Mouse (Mus musculus): Measurements from ENCODE around the gene Txk. TPM values are rescaled to one million over a fixed set of nuclear protein-coding genes. Genes with fewer than 3 reads are reported as not detected.

The Txk gene
- polyA plus RNA-seq, 1 experiment from 2014 or later, result not detected

GRCm38 (mm10) chr5:72747384-72747783 is 5.2 kb downstream of the Txk start:
- no peak overlapping the region for H3K9ac ChIP-seq
- no peak for ATAC-seq (ENCODE audit: low FRiP score)
- WGBS, result 92% methylated on average over 4 of the region's 4 CpGs
- no peaks in the 10 kb centered on the region for H3K4me1 ChIP-seq
- no peak overlapping the region for H3K4me3 ChIP-seq (replicated peaks)
- H3K9me3 ChIP-seq, result no peaks in the 10 kb centered on the region
- no peaks in the 10 kb centered on the region for H3K27me3 ChIP-seq
- H3K36me3 ChIP-seq (replicated peaks), result no peaks in the 10 kb centered on the region
- no peak overlapping the region for H3K4me2 ChIP-seq
- H3K27ac ChIP-seq, result no peak overlapping the region

- ATAC-seq (ENCODE audit: low FRiP score), result no peak
- no peaks in the 10 kb centered on the region for H3K27me3 ChIP-seq
- no peaks in the 10 kb centered on the region for H3K36me3 ChIP-seq (replicated peaks)
- H3K4me3 ChIP-seq (replicated peaks), result no peak overlapping the region
- H3K4me2 ChIP-seq, result no peak overlapping the region
- no peak overlapping the region for H3K9ac ChIP-seq
- no peaks in the 10 kb centered on the region for H3K4me1 ChIP-seq
- no peak overlapping the region for H3K27ac ChIP-seq
- no peaks in the 10 kb centered on the region for H3K9me3 ChIP-seq
- whole genome bisulfite sequencing, result 82% methylated on average over 4 of the region's 4 CpGs
Observed at GRCm38 (mm10) chr5:72746461-72746860, 6.1 kb downstream of the Txk start.

DNA sequence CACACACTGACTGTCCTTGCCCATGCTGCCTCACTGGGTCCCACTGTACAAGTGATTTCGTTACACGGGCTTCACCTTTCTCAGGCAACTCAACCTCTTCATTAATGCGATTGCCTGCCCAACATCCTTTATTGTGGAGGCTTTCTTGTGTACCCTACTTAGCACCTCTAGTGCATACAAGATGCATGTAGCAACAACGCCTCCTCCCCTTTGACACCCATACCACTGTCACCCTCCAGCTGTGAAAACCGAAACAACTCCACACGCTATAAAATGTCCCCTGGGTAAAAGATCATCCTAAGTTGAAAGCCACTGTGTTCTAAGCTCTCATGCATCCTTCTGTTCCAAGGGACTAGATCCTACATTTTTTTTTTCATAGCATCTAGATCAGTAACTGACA is 9.5 kb downstream of the Txk start:
- H3K27me3 ChIP-seq, result no peaks in the 10 kb centered on the region
- H3K9me3 ChIP-seq, result no peaks in the 10 kb centered on the region
- no peak for ATAC-seq (ENCODE audit: low FRiP score)
- no peaks in the 10 kb centered on the region for H3K4me1 ChIP-seq
- no peak overlapping the region for H3K4me3 ChIP-seq (replicated peaks)
- no peak overlapping the region for H3K4me2 ChIP-seq
- WGBS, result 94% methylated on average over 6 of the region's 6 CpGs
- H3K36me3 ChIP-seq (replicated peaks), result no peaks in the 10 kb centered on the region
- H3K9ac ChIP-seq, result no peak overlapping the region
- no peak overlapping the region for H3K27ac ChIP-seq

- Histone ChIP-seq H3K4me1 (peaks cover 5% of the 10 kb centered on the region), H3K9me3 (no peaks in the 10 kb centered on the region), H3K4me3 (replicated peaks) (no peak overlapping the region), H3K36me3 (replicated peaks) (no peaks in the 10 kb centered on the region), H3K4me2 (no peak overlapping the region), H3K27me3 (no peaks in the 10 kb centered on the region), H3K9ac (no peak overlapping the region), H3K27ac (no peak overlapping the region)
- ATAC-seq (ENCODE audit: low FRiP score), result no peak
- WGBS, result 66% methylated on average over 7 of the region's 7 CpGs
Observed at GRCm38 (mm10) chr5:72736868-72737267, 15.7 kb downstream of the Txk start.

GRCm38 (mm10) chr5:72736437-72736836 is 16.1 kb downstream of the Txk start:
- Histone ChIP-seq H3K9me3 (no peaks in the 10 kb centered on the region), H3K27ac (no peak overlapping the region), H3K4me1 (peaks cover 5% of the 10 kb centered on the region), H3K9ac (no peak overlapping the region), H3K36me3 (replicated peaks) (no peaks in the 10 kb centered on the region), H3K4me3 (replicated peaks) (no peak overlapping the region), H3K27me3 (no peaks in the 10 kb centered on the region), H3K4me2 (no peak overlapping the region)
- 83% methylated on average over 8 of the region's 8 CpGs for WGBS
- no peak for ATAC-seq (ENCODE audit: low FRiP score)

- no peak overlapping the region for H3K4me3 ChIP-seq (replicated peaks)
- no peaks in the 10 kb centered on the region for H3K9me3 ChIP-seq
- H3K9ac ChIP-seq, result no peak overlapping the region
- H3K4me1 ChIP-seq, result peaks cover 5% of the 10 kb centered on the region
- no peaks in the 10 kb centered on the region for H3K27me3 ChIP-seq
- no peak for ATAC-seq (ENCODE audit: low FRiP score)
- WGBS, result 68% methylated on average over 7 of the region's 7 CpGs
- H3K36me3 ChIP-seq (replicated peaks), result no peaks in the 10 kb centered on the region
- H3K27ac ChIP-seq, result no peak overlapping the region
- no peak overlapping the region for H3K4me2 ChIP-seq
Observed at GRCm38 (mm10) chr5:72735763-72736162, 16.8 kb downstream of the Txk start.

GRCm38 (mm10) chr5:72732885-72733284 is 19.7 kb downstream of the Txk start:
- Histone ChIP-seq H3K4me1 (peaks cover 5% of the 10 kb centered on the region), H3K27me3 (no peaks in the 10 kb centered on the region), H3K27ac (no peak overlapping the region), H3K4me3 (replicated peaks) (no peak overlapping the region), H3K9ac (no peak overlapping the region), H3K4me2 (no peak overlapping the region), H3K9me3 (no peaks in the 10 kb centered on the region), H3K36me3 (replicated peaks) (no peaks in the 10 kb centered on the region)
- 88% methylated on average over 1 of the region's 1 CpGs for WGBS
- no peak for ATAC-seq (ENCODE audit: low FRiP score)

DNA sequence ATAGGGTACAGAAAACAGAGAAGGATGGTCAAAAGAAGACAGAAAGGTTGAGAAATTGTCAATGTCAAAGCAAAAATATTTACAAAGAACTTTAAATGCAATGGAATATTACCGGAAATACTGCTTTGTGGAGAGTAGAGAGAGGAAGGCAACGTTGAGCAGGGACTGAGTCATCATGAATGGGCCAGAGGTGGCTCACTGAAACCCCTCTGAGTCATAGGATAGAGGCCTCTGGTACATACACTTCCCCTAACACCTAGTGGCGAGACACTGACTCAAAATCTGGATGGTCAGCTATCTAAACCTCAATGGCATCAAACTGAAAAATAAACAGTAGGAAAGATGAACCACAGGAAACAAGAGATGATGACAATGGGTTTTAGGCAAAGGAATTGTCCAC is 27.2 kb downstream of the Txk start:
- H3K27ac ChIP-seq, result no peak overlapping the region
- H3K4me2 ChIP-seq, result no peak overlapping the region
- no peaks in the 10 kb centered on the region for H3K36me3 ChIP-seq (replicated peaks)
- no peaks in the 10 kb centered on the region for H3K4me1 ChIP-seq
- WGBS, result 85% methylated on average over 3 of the region's 3 CpGs
- no peak overlapping the region for H3K4me3 ChIP-seq (replicated peaks)
- ATAC-seq (ENCODE audit: low FRiP score), result no peak
- no peaks in the 10 kb centered on the region for H3K27me3 ChIP-seq
- H3K9me3 ChIP-seq, result no peaks in the 10 kb centered on the region
- H3K9ac ChIP-seq, result no peak overlapping the region

DNA sequence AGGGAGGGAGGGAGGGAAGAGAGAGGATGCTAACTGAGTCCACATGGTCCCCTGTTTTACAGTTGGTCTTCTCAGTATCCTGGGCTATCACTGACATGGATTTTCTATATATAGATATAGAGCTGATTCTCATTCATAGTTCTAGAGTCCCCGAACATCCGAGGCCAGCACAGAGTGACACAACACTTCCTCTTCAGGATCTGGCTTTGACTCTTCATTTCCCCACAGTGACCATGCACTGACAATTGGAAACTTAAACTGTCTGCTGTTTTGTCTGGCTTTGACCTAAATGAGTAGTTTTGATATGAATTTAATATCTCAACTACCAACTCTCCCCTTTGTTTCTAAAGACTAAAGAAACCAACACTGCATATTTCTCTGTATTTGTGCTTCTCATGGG is 29.1 kb downstream of the Txk start:
- no peak for ATAC-seq (ENCODE audit: low FRiP score)
- WGBS, result 92% methylated on average over 2 of the region's 2 CpGs
- no peaks in the 10 kb centered on the region for H3K4me1 ChIP-seq
- no peaks in the 10 kb centered on the region for H3K9me3 ChIP-seq
- H3K27me3 ChIP-seq, result no peaks in the 10 kb centered on the region
- no peaks in the 10 kb centered on the region for H3K36me3 ChIP-seq (replicated peaks)
- H3K4me3 ChIP-seq (replicated peaks), result no peak overlapping the region
- no peak overlapping the region for H3K9ac ChIP-seq
- H3K4me2 ChIP-seq, result no peak overlapping the region
- no peak overlapping the region for H3K27ac ChIP-seq

DNA sequence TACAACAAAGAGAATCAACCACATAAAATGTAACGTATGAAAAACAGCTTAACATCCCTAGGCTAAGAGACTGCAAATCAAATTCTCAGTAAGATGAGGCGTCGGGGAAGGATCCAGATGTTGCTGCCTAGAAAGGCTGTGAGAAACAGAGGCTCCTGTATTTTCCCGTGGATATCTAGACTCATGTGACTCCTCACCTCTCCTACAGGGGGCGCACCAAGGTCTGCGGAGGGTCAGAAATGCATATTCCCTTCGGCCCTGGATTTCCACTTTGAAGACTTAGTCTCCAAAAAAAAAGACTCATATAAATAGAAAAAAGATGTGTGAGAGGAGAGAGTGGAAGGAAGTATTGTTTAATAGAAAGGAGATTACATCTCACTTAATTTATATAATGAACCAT is 32.0 kb downstream of the Txk start:
- H3K27ac ChIP-seq, result no peak overlapping the region
- H3K9ac ChIP-seq, result no peak overlapping the region
- H3K27me3 ChIP-seq, result no peaks in the 10 kb centered on the region
- no peaks in the 10 kb centered on the region for H3K4me1 ChIP-seq
- 64% methylated on average over 7 of the region's 7 CpGs for WGBS
- no peak overlapping the region for H3K4me3 ChIP-seq (replicated peaks)
- H3K36me3 ChIP-seq (replicated peaks), result no peaks in the 10 kb centered on the region
- H3K4me2 ChIP-seq, result no peak overlapping the region
- H3K9me3 ChIP-seq, result no peaks in the 10 kb centered on the region
- no peak for ATAC-seq (ENCODE audit: low FRiP score)

DNA sequence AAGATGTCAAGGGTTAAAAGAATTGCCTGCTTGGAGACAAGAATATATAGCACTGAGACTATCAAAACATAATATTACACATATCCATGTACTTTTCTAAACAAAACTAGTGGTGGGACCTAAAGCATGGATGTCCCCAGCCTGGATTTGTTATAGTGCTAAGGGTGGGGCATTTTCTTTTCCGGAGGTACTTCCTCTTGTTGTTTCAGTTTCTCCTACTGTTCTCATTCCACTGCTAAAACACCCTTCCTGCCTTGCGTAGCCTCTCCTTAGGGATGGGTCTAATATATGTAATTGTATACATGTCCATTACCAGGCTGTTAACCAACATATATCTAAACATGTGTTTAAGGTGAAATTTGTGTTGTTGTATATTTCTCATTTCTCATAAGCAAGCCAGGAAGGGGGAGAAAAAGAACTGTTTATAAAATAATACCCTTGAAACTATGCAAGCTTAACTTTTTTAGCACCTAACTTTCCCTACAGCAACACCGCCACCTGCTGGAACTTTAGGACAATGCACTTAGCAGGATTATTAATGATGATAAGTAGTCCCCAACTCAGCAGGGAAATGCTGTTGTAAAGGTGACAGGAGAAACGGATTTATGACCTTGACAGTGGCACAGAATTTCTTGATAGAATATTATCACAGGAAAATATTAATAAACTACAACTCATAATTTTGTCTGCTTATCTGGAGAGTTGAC is 41.9 kb downstream of the Txk start:
- no peaks in the 10 kb centered on the region for H3K36me3 ChIP-seq (replicated peaks)
- no peak overlapping the region for H3K27ac ChIP-seq
- no peak overlapping the region for H3K4me2 ChIP-seq
- no peaks in the 10 kb centered on the region for H3K4me1 ChIP-seq
- no peak overlapping the region for H3K9ac ChIP-seq
- no peaks in the 10 kb centered on the region for H3K27me3 ChIP-seq
- H3K4me3 ChIP-seq (replicated peaks), result no peak overlapping the region
- WGBS, result 34% methylated on average over 4 of the region's 4 CpGs
- H3K9me3 ChIP-seq, result no peaks in the 10 kb centered on the region
- ATAC-seq (ENCODE audit: low FRiP score), result no peak

GRCm38 (mm10) chr5:72709976-72710375 is 42.6 kb downstream of the Txk start:
- Histone ChIP-seq H3K4me1 (no peaks in the 10 kb centered on the region), H3K9ac (no peak overlapping the region), H3K4me2 (no peak overlapping the region), H3K36me3 (replicated peaks) (no peaks in the 10 kb centered on the region), H3K4me3 (replicated peaks) (no peak overlapping the region), H3K27me3 (no peaks in the 10 kb centered on the region), H3K9me3 (no peaks in the 10 kb centered on the region), H3K27ac (no peak overlapping the region)
- no peak for ATAC-seq (ENCODE audit: low FRiP score)
- 90% methylated on average over 9 of the region's 9 CpGs for WGBS

GRCm38 (mm10) chr5:72709451-72709850 is 43.1 kb downstream of the Txk start:
- ATAC-seq (ENCODE audit: low FRiP score), result no peak
- Histone ChIP-seq H3K9me3 (no peaks in the 10 kb centered on the region), H3K27ac (no peak overlapping the region), H3K4me3 (replicated peaks) (no peak overlapping the region), H3K36me3 (replicated peaks) (no peaks in the 10 kb centered on the region), H3K4me2 (no peak overlapping the region), H3K9ac (no peak overlapping the region), H3K4me1 (no peaks in the 10 kb centered on the region), H3K27me3 (no peaks in the 10 kb centered on the region)
- WGBS, result 90% methylated on average over 13 of the region's 13 CpGs

Measured in forebrain, embryonic 12.5 days (tissue).